Mouse (Mus musculus): ENCODE results near the gene Vav2. TPM values are rescaled to one million over a fixed set of nuclear protein-coding genes. Genes with fewer than 3 reads are reported as not detected.

Vav2 gene
- polyA plus RNA-seq, 1 experiment from 2014 or later, result 15.6 TPM

- H3K9ac ChIP-seq, result no peak overlapping the region
- H3K27me3 ChIP-seq, result no peaks in the 10 kb centered on the region
- no peak overlapping the region for H3K4me3 ChIP-seq
- H3K9me3 ChIP-seq, result no peaks in the 10 kb centered on the region
- no peak for ATAC-seq (ENCODE audit: low FRiP score, low read depth)
- H3K4me2 ChIP-seq, result no peak overlapping the region
- no peaks in the 10 kb centered on the region for H3K36me3 ChIP-seq
- H3K27ac ChIP-seq (replicated peaks), result 0 out of 2 replicates have a peak overlapping the region, but pooled peaks have one; percentile 21
- peaks cover 56% of the 10 kb centered on the region for H3K4me1 ChIP-seq (replicated peaks)
- 45% methylated on average over 8 of the region's 8 CpGs for WGBS
Observed at GRCm38 (mm10) chr2:27339051-27339450, 87.8 kb downstream of the Vav2 start.

GRCm38 (mm10) chr2:27337261-27337660 is 89.6 kb downstream of the Vav2 start:
- Histone ChIP-seq H3K4me2 (no peak overlapping the region), H3K27me3 (no peaks in the 10 kb centered on the region), H3K27ac (replicated peaks) (peak overlapping the region; percentile 60), H3K9ac (no peak overlapping the region), H3K4me3 (no peak overlapping the region), H3K9me3 (no peaks in the 10 kb centered on the region), H3K4me1 (replicated peaks) (peaks cover 42% of the 10 kb centered on the region), H3K36me3 (no peaks in the 10 kb centered on the region)
- 60% methylated on average over 6 of the region's 6 CpGs for WGBS
- ATAC-seq (ENCODE audit: low FRiP score, low read depth), result no peak

- Histone ChIP-seq H3K4me2 (no peak overlapping the region), H3K27me3 (no peaks in the 10 kb centered on the region), H3K9ac (no peak overlapping the region), H3K9me3 (no peaks in the 10 kb centered on the region), H3K36me3 (no peaks in the 10 kb centered on the region), H3K27ac (replicated peaks) (peak overlapping the region; percentile 60), H3K4me3 (no peak overlapping the region), H3K4me1 (replicated peaks) (peaks cover 45% of the 10 kb centered on the region)
- WGBS, result 50% methylated on average over 9 of the region's 9 CpGs
- no peak for ATAC-seq (ENCODE audit: low FRiP score, low read depth)
Observed at GRCm38 (mm10) chr2:27336600-27336999, 90.2 kb downstream of the Vav2 start.

GRCm38 (mm10) chr2:27334816-27335215 is 92.0 kb downstream of the Vav2 start:
- H3K9ac ChIP-seq, result no peak overlapping the region
- H3K36me3 ChIP-seq, result no peaks in the 10 kb centered on the region
- ATAC-seq (ENCODE audit: low FRiP score, low read depth), result peak; percentile 65
- no peak overlapping the region for H3K4me3 ChIP-seq
- no peaks in the 10 kb centered on the region for H3K9me3 ChIP-seq
- H3K27me3 ChIP-seq, result no peaks in the 10 kb centered on the region
- H3K4me2 ChIP-seq, result no peak overlapping the region
- WGBS, result 54% methylated on average over 4 of the region's 4 CpGs
- H3K27ac ChIP-seq (replicated peaks), result no peak overlapping the region; the same call in 1 of the 2 replicates
- H3K4me1 ChIP-seq (replicated peaks), result peaks cover 62% of the 10 kb centered on the region

- H3K27ac ChIP-seq (replicated peaks), result peak overlapping the region; percentile 21; the same call in 1 of the 2 replicates
- no peak overlapping the region for H3K4me3 ChIP-seq
- no peaks in the 10 kb centered on the region for H3K9me3 ChIP-seq
- WGBS, result 82% methylated on average over 5 of the region's 5 CpGs
- no peak overlapping the region for H3K4me2 ChIP-seq
- H3K9ac ChIP-seq, result no peak overlapping the region
- H3K4me1 ChIP-seq (replicated peaks), result peaks cover 47% of the 10 kb centered on the region
- no peaks in the 10 kb centered on the region for H3K36me3 ChIP-seq
- ATAC-seq (ENCODE audit: low FRiP score, low read depth), result no peak
- no peaks in the 10 kb centered on the region for H3K27me3 ChIP-seq
Observed at GRCm38 (mm10) chr2:27331560-27331959, 95.3 kb downstream of the Vav2 start.

- no peaks in the 10 kb centered on the region for H3K36me3 ChIP-seq
- H3K4me2 ChIP-seq, result no peak overlapping the region
- no peak overlapping the region for H3K9ac ChIP-seq
- no peaks in the 10 kb centered on the region for H3K27me3 ChIP-seq
- H3K27ac ChIP-seq (replicated peaks), result peak overlapping the region; percentile 21
- 49% methylated on average over 8 of the region's 8 CpGs for WGBS
- H3K4me3 ChIP-seq, result no peak overlapping the region
- H3K4me1 ChIP-seq (replicated peaks), result peaks cover 38% of the 10 kb centered on the region
- no peak for ATAC-seq (ENCODE audit: low FRiP score, low read depth)
- no peaks in the 10 kb centered on the region for H3K9me3 ChIP-seq
Observed at GRCm38 (mm10) chr2:27330446-27330845, 96.4 kb downstream of the Vav2 start.

- no peak overlapping the region for H3K4me2 ChIP-seq
- no peaks in the 10 kb centered on the region for H3K9me3 ChIP-seq
- 94% methylated on average over 10 of the region's 10 CpGs for WGBS
- no peak for ATAC-seq (ENCODE audit: low FRiP score, low read depth)
- H3K9ac ChIP-seq, result no peak overlapping the region
- H3K4me3 ChIP-seq, result no peak overlapping the region
- H3K4me1 ChIP-seq (replicated peaks), result peaks cover 34% of the 10 kb centered on the region
- H3K27me3 ChIP-seq, result no peaks in the 10 kb centered on the region
- no peak overlapping the region for H3K27ac ChIP-seq (replicated peaks)
- no peaks in the 10 kb centered on the region for H3K36me3 ChIP-seq
Observed at GRCm38 (mm10) chr2:27329386-27330060, 97.3 kb downstream of the Vav2 start.

- peaks cover 32% of the 10 kb centered on the region for H3K4me1 ChIP-seq (replicated peaks)
- H3K27ac ChIP-seq (replicated peaks), result no peak overlapping the region
- no peak overlapping the region for H3K4me2 ChIP-seq
Observed at GRCm38 (mm10) chr2:27328613-27329041, 98.2 kb downstream of the Vav2 start.

GRCm38 (mm10) chr2:27327886-27328285 is 98.9 kb downstream of the Vav2 start:
- Histone ChIP-seq H3K4me1 (replicated peaks) (peaks cover 32% of the 10 kb centered on the region), H3K4me3 (no peak overlapping the region), H3K27ac (replicated peaks) (no peak overlapping the region), H3K9me3 (no peaks in the 10 kb centered on the region), H3K9ac (no peak overlapping the region), H3K4me2 (no peak overlapping the region), H3K27me3 (no peaks in the 10 kb centered on the region), H3K36me3 (no peaks in the 10 kb centered on the region)
- WGBS, result 48% methylated on average over 4 of the region's 4 CpGs
- ATAC-seq (ENCODE audit: low FRiP score, low read depth), result no peak

More at GRCm38 (mm10) chr2:27328613-27329041, 98.2 kb downstream of the Vav2 start:
- ATAC-seq (ENCODE audit: low FRiP score, low read depth), result no peak
- Histone ChIP-seq H3K4me3 (no peak overlapping the region), H3K9me3 (no peaks in the 10 kb centered on the region), H3K36me3 (no peaks in the 10 kb centered on the region), H3K27me3 (no peaks in the 10 kb centered on the region), H3K9ac (no peak overlapping the region)

GRCm38 (mm10) chr2:27327076-27327475 is 99.8 kb downstream of the Vav2 start:
- Histone ChIP-seq H3K9ac (no peak overlapping the region), H3K27ac (replicated peaks) (no peak overlapping the region), H3K9me3 (no peaks in the 10 kb centered on the region), H3K4me2 (no peak overlapping the region), H3K36me3 (no peaks in the 10 kb centered on the region), H3K4me1 (replicated peaks) (peaks cover 32% of the 10 kb centered on the region), H3K27me3 (no peaks in the 10 kb centered on the region), H3K4me3 (no peak overlapping the region)
- ATAC-seq (ENCODE audit: low FRiP score, low read depth), result no peak
- 88% methylated on average over 6 of the region's 6 CpGs for WGBS

GRCm38 (mm10) chr2:27326357-27326756 is 100.5 kb downstream of the Vav2 start:
- no peak for ATAC-seq (ENCODE audit: low FRiP score, low read depth)
- 74% methylated on average over 7 of the region's 7 CpGs for WGBS
- H3K9ac ChIP-seq, result no peak overlapping the region
- peaks cover 34% of the 10 kb centered on the region for H3K4me1 ChIP-seq (replicated peaks)
- no peaks in the 10 kb centered on the region for H3K36me3 ChIP-seq
- H3K4me2 ChIP-seq, result no peak overlapping the region
- H3K9me3 ChIP-seq, result no peaks in the 10 kb centered on the region
- no peak overlapping the region for H3K4me3 ChIP-seq
- no peak overlapping the region for H3K27ac ChIP-seq (replicated peaks)
- no peaks in the 10 kb centered on the region for H3K27me3 ChIP-seq

- WGBS, result 16% methylated on average over 2 of the region's 2 CpGs
- Histone ChIP-seq H3K27ac (replicated peaks) (no peak overlapping the region), H3K4me2 (no peak overlapping the region), H3K4me1 (replicated peaks) (peaks cover 26% of the 10 kb centered on the region), H3K4me3 (no peak overlapping the region), H3K36me3 (no peaks in the 10 kb centered on the region), H3K9me3 (no peaks in the 10 kb centered on the region), H3K27me3 (no peaks in the 10 kb centered on the region), H3K9ac (no peak overlapping the region)
- no peak for ATAC-seq (ENCODE audit: low FRiP score, low read depth)
Observed at GRCm38 (mm10) chr2:27324690-27325089, 102.1 kb downstream of the Vav2 start.

GRCm38 (mm10) chr2:27321431-27321875 is 105.4 kb downstream of the Vav2 start:
- H3K36me3 ChIP-seq, result no peaks in the 10 kb centered on the region
- H3K4me1 ChIP-seq (replicated peaks), result peaks cover 28% of the 10 kb centered on the region
- WGBS, result 9% methylated on average over 6 of the region's 6 CpGs
- no peak overlapping the region for H3K4me2 ChIP-seq
- H3K27ac ChIP-seq (replicated peaks), result no peak overlapping the region
- no peaks in the 10 kb centered on the region for H3K27me3 ChIP-seq
- no peak overlapping the region for H3K9ac ChIP-seq
- peak; percentile 45 for ATAC-seq (ENCODE audit: low FRiP score, low read depth)
- H3K4me3 ChIP-seq, result no peak overlapping the region
- no peaks in the 10 kb centered on the region for H3K9me3 ChIP-seq

All from hindbrain, embryonic 15.5 days (tissue).